ENCODE assay signal across 9 mouse cellular contexts in the genomic region with DNA sequence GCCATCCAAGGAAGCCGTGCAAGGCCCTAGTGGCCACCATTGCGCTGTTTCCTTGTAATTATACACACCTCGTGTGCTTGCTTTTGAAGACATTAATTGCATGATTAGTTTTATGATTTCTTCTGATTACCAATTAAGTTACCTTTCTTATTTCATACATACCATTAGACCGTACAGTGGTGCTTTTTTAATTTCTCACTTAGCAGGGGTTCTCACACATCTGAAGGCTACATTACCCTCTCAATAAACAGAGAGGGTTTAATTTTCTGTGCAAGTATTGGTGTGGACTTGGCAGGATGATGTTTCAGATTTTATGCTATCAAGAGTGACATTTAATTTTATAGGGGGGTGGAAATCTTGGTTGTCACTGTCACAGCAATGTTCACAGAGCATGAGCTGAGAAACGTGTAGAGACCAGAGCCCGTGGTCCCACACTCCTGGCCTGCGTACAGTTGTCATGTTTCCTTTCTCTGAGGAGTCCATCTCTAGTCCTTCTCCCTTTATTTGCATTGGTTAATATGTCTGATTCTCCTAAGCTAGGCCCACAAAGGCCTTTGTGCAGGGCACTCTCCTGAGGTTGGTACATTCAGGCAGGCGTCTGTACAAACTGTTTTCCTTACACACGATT.
A peak's percentile ranks its signal among the peaks of the same experiment; 100 is the strongest.
DNase-seq lines count a peak whose midpoint lies in the region; ATAC-seq and TF ChIP-seq lines count a peak whose summit lies in the region.
"Had no signal": no experiment of that assay in that cellular context is flagged by ENCODE, and none has a peak within 500 bp of the region (broad histone marks: within the 10 kb centered on the region; RNA-seq: fewer than 3 reads in every experiment).

No protein-coding gene starts in this region.

- peak overlapping the region; percentile 29; the same call in 1 of the 2 replicates for H3K4me3 ChIP-seq in E14TG2a.4 (replicated peaks; ENCODE audit: low read length)
- no peak overlapping the region for H3K4me3 ChIP-seq in embryonic facial prominence, embryonic 15.5 days (replicated peaks)
- no peak overlapping the region for H3K4me3 ChIP-seq in hindbrain, postnatal 0 days (ENCODE audit: low read length)
- H3K4me3 ChIP-seq in midbrain, embryonic 15.5 days = no peak overlapping the region

- DNase-seq in hindbrain, postnatal 0 days (ENCODE audit: low spot score) = no peak
- no peak for DNase-seq in right cerebral cortex, postnatal 25 days
- DNase-seq in heart, adult 18-20 months = no peak
- DNase-seq: kidney, adult 9 months; left cerebral cortex, postnatal 4 days had no signal

- peak overlapping the region; percentile 35; the same call in 1 of the 2 replicates for H3K4me2 ChIP-seq in embryonic facial prominence, embryonic 15.5 days (replicated peaks)
- peak overlapping the region; percentile 47; the same call in 1 of the 2 replicates for H3K4me2 ChIP-seq in hindbrain, postnatal 0 days (ENCODE audit: low read depth, low read length)
- peak overlapping the region; percentile 29 for H3K4me2 ChIP-seq in midbrain, embryonic 15.5 days

- ATAC-seq in embryonic facial prominence, embryonic 15.5 days (ENCODE audit: insufficient number of reproducible peaks, low FRiP score, low TSS enrichment, low read depth) = no peak
- no peak for ATAC-seq in hindbrain, postnatal 0 days
- no peak; the same call in 1 of the 2 replicates for ATAC-seq in midbrain, embryonic 15.5 days (replicated peaks)
- ATAC-seq in inflammation-experienced regulatory T-cells, adult 6 months = no peak

- H3K4me1 ChIP-seq in E14TG2a.4 (replicated peaks; ENCODE audit: low read depth, low read length) = peaks cover 52% of the 10 kb centered on the region
- no peaks in the 10 kb centered on the region for H3K4me1 ChIP-seq in embryonic facial prominence, embryonic 15.5 days
- peaks cover 14% of the 10 kb centered on the region for H3K4me1 ChIP-seq in hindbrain, postnatal 0 days (ENCODE audit: insufficient read depth, low read length)
- peaks cover 33% of the 10 kb centered on the region for H3K4me1 ChIP-seq in midbrain, embryonic 15.5 days

- peaks cover 19% of the 10 kb centered on the region for H3K27me3 ChIP-seq in E14TG2a.4 (ENCODE audit: insufficient read depth, low read length)
- H3K27me3 ChIP-seq in embryonic facial prominence, embryonic 15.5 days = no peaks in the 10 kb centered on the region
- no peaks in the 10 kb centered on the region for H3K27me3 ChIP-seq in hindbrain, postnatal 0 days (ENCODE audit: insufficient read depth, low read length)
- no peaks in the 10 kb centered on the region for H3K27me3 ChIP-seq in midbrain, embryonic 15.5 days (replicated peaks)

- H3K27ac ChIP-seq in embryonic facial prominence, embryonic 15.5 days (replicated peaks) = no peak overlapping the region
- H3K27ac ChIP-seq in hindbrain, postnatal 0 days = 0 out of 2 replicates have a peak overlapping the region, but pooled peaks have one; percentile 41
- peak overlapping the region; percentile 84 for H3K27ac ChIP-seq in midbrain, embryonic 15.5 days

- TF ChIP-seq CTCF in E14TG2a.4 (conservative IDR thresholded peaks at IDR 0.05; ENCODE audit: low read length) = no peak
- TF ChIP-seq CTCF in hindbrain, postnatal 0 days (IDR thresholded peaks at IDR 0.05; ENCODE audit: low read depth) = no peak

- 79% methylated on average over 9 of the region's 9 CpGs for WGBS in embryonic facial prominence, embryonic 15.5 days
- 44% methylated on average over 9 of the region's 9 CpGs for WGBS in hindbrain, postnatal 0 days
- 33% methylated on average over 9 of the region's 9 CpGs for WGBS in midbrain, embryonic 15.5 days

- H3K9me3 ChIP-seq in E14TG2a.4 (ENCODE audit: low read length) = peaks cover 26% of the 10 kb centered on the region
- H3K9me3 ChIP-seq in embryonic facial prominence, embryonic 15.5 days (replicated peaks) = no peaks in the 10 kb centered on the region
- H3K9me3 ChIP-seq in hindbrain, postnatal 0 days (ENCODE audit: low read length) = no peaks in the 10 kb centered on the region
- H3K9me3 ChIP-seq in midbrain, embryonic 15.5 days = no peaks in the 10 kb centered on the region

- no peaks in the 10 kb centered on the region for H3K36me3 ChIP-seq in E14TG2a.4 (ENCODE audit: insufficient read depth, low read length)
- H3K36me3 ChIP-seq in embryonic facial prominence, embryonic 15.5 days = no peaks in the 10 kb centered on the region
- H3K36me3 ChIP-seq in hindbrain, postnatal 0 days (ENCODE audit: insufficient read depth, low read length) = no peaks in the 10 kb centered on the region
- H3K36me3 ChIP-seq in midbrain, embryonic 15.5 days (replicated peaks) = no peaks in the 10 kb centered on the region

- H3K9ac ChIP-seq in embryonic facial prominence, embryonic 15.5 days = no peak overlapping the region
- no peak overlapping the region; the same call in 1 of the 2 replicates for H3K9ac ChIP-seq in hindbrain, postnatal 0 days (replicated peaks; ENCODE audit: low read length)
- peak overlapping the region; percentile 28; the same call in 1 of the 2 replicates for H3K9ac ChIP-seq in midbrain, embryonic 15.5 days
